Mouse (Mus musculus) testis, postnatal 14 days (tissue): ENCODE data around the gene Usp36.

Experiments
- DNase-seq: peaks from one replicate; pipeline ENCODE4 v3.0.0; 2021; ENCODE audit warnings: low spot score

The Usp36 gene

GRCm38 (mm10) chr11:118222351-118222885, 67.6 kb downstream of the Usp36 start:
- no peak for DNase-seq

GRCm38 (mm10) chr11:118220561-118221262, 69.3 kb downstream of the Usp36 start:
- DNase-seq = no peak

DNA sequence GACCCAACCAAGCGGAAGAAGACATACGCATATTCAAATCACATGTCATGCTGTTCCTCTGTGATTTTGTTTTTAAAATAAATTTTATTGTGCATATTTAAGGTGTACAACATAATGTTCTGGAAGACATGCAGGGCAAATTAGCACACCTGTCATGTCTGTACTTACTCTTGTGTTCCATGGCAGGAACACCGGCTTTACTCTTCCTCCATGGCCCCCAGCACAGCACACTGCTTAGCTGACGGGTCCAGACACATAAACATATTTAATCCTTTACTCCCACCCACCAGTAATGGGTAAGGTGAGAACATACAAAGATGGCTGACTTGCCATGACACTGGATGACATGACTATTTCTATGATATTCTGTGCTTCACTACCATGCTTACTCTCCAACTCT, 71.0 kb downstream of the Usp36 start:
- no peak for DNase-seq

- no peak for DNase-seq
Observed at GRCm38 (mm10) chr11:118216468-118216867, 73.6 kb downstream of the Usp36 start.

DNA sequence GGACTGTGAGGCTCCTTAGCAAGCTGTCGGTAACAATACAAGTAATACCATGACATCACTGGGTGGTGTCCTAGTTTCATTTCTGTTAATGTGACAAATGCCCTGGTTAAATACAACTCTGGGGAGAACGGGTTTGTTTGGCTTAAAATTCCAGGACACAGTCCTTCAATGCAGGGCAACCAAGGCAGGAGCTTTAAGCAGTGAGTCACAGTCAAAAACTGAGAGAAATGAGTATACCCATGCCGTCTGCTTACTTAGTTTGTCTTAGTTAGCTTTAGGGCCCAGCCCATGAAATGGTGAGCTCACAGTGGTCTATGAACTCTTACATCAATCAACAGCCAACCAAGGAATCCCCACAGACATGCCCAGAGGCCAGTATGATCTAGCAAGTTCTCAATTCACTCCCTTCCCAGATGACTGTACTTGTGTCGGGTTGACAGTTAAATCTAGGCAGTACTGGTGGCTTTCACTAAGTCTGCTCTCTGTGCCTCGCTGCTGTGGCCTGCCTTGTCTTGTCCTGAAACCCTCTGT, 74.1 kb downstream of the Usp36 start:
- DNase-seq = no peak

DNA sequence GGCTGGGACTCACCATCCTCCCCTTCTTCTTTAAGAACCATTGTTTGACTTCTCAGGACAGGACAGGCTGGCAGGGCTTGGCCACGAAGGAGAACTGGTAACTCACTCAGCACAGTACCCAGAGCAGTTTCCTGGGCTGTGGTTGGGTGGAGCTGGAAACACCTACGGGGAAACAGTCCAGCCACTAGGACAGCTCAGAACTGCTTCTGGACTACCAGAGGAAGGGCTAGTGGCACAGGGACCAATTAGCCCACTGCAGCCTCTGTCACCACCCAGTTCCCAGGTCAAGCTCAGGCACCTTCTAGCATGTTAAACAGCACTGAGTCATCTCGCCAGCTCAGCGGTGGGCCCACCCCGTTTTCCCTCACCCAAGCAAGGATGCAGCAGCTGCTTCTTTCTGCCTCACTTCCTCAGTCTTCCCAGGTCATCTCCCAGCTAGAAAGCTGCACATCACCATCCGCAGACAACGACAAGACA, 77.4 kb downstream of the Usp36 start:
- no peak for DNase-seq

DNA sequence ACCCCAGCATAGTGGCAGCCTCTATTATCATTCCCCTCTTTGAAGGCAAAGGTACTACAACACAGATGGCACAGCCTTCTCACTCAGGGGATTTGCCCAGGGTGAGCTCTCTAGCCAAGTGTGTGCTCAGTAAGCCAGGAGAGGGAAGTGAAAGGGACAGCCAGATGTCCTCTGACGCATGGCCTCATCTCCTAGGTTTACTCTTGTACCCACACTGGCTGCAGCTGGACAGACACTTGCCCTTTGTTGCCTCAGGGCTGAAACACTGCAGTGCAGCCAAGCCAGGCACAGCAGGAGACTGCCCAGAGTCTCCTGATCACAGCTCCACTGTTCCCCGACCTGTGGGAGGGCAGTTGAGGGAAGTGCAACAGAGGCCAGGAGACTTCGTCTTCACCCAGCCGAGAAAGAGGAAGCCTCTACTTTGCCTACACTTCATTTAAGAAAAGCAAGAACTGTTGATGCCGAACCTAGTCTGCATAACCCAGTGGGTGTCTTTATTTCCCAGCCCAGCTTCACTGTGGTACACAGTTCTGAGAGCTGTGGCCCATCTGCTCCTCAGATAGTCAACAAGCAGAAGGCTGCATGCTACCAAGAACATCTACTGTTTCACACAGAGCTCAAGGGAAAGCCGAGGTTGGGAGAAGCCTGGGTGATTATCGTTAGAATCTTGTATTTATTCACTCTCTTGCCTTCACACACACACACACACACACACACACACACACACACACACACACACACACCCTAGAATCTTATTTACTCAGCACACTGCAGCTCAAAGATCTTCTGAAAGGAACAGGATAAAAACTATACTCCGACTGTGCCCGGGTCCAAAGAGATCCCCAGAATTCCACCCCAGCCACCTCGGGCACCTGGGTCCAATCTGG, 78.1 kb downstream of the Usp36 start:
- no peak for DNase-seq

DNA sequence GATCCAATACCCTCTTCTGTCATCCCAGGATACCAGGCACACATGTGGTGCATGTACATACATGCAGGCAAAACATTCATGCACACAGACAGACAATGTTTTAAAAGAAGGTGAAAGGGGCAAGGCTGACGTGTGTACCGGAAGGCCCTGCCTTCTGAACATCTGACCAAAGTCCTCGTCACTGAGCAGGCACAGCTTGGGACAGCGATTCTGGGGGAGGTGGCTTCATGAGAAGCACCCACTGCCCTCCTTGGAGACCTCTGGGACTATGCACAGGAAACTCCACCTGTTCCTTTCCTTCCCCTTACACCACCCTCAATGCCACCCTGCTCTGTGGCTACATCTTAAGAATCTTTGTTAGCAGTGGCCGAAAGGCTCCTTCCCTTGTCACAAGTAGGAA, 79.1 kb downstream of the Usp36 start:
- DNase-seq = no peak

DNA sequence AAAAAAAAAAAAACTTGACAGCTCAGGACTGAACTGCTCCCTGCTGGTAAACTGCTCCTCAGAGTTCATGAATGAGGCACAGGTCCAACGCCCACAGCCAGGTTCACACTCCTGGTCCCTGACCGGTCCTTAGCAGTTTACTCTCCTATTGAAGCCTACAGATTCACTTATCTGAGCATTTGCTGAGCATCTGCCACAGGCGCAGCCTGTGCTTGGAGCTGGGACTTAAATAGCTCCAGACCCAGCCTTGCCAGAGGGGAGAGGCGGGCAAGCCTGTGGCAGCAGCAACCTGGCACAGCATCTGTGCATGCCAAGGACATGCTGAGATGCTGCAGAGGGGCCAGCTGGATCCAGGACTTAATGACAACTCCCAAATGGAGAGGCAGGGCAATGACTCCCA, 79.9 kb downstream of the Usp36 start:
- no peak for DNase-seq
